Mouse (Mus musculus) cerebellum, adult 2 months (tissue): Measurements from ENCODE around the gene Gpd1l. TPM values are rescaled to one million over a fixed set of nuclear protein-coding genes. Genes with fewer than 3 reads are reported as not detected.

Source experiments
- DNase-seq, 2 experiments: peaks; one replicate each; pipeline ENCODE4 v3.0.0; 2021
- H3K27ac ChIP-seq: fragments of 200-500 bp; 2 replicates; pipeline ENCODE4 v1.5.1; 2012; ENCODE audit warnings: low read length, control low read depth, inconsistent platforms; ENCODE audit not compliant: insufficient read depth
- H3K27me3 ChIP-seq: fragments of 200-500 bp; 2 replicates; pipeline ENCODE4 v1.6.1; 2012; ENCODE audit warnings: inconsistent platforms, mild to moderate bottlenecking, low read length, moderate library complexity; ENCODE audit not compliant: control insufficient read depth, insufficient read depth
- H3K4me1 ChIP-seq: fragments of 200-500 bp; 2 replicates; pipeline ENCODE4 v1.6.1; 2011; ENCODE audit warnings: low read length; ENCODE audit not compliant: control insufficient read depth, insufficient read depth
- H3K4me3 ChIP-seq: fragments of 200-500 bp; replicated peaks from 2 replicates; pipeline ENCODE3; 2011; ENCODE audit warnings: mild to moderate bottlenecking, low read depth, low read length, control low read depth; ENCODE audit not compliant: insufficient read depth
- CTCF ChIP-seq: fragments of 200-500 bp; IDR thresholded peaks from 2 replicates; pipeline ENCODE4 v1.5.1; 2011; ENCODE audit warnings: low read depth, mild to moderate bottlenecking, control low read depth, low read length, moderate library complexity, borderline replicate concordance; ENCODE audit not compliant: insufficient read depth
- POLR2A ChIP-seq: fragments of 200-500 bp; IDR thresholded peaks from 2 replicates; pipeline ENCODE4 v1.6.1; 2011; ENCODE audit warnings: low read length, control low read depth, borderline replicate concordance; ENCODE audit not compliant: insufficient read depth
- WGBS: fragments of 180-500 bp; shearing (Covaris S2); methylation state at CpG from one replicate; pipeline ENCODE4 v1.1.7; 2018; 5-methylcytosine and 5-hydroxymethylcytosine counted together
- polyA plus RNA-seq: library from polyadenylated mRNA; depleted of rRNA; stranded (reverse); fragments of >200 nt; gene quantifications from 2 replicates; pipeline ENCODE4 v1.2.3, GENCODE M21; 2012; rRNA removed

Gpd1l gene
- polyA plus RNA-seq, 1 experiment: 46.8 TPM

DNA sequence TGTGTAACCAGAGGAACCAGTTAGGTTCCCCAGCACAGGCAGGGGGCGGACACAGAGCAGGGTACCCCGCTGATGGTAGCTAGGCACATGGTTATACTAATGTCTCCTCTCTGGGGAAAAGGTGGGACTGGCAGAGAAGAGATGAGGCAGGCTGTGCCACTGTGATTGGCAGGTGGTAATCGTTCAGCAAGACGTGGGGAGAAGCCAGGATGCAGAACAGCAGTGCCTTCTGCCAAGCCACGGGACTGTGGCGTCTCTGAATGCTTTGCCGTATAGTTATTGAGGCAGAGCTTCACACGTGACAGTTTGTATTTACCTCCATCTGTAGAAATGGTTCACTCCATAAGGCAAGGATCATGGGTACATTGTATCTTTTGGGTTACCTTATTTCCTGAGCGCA lies 79.1 kb downstream of the Gpd1l start:
- H3K4me1 ChIP-seq: no peaks in the 10 kb centered on the region
- H3K4me3 ChIP-seq: no peak overlapping the region
- no peak for DNase-seq
- H3K27me3 ChIP-seq: no peaks in the 10 kb centered on the region
- no peak for TF ChIP-seq POLR2A
- no peak for TF ChIP-seq CTCF
- 28% methylated on average over 9 of the region's 9 CpGs for WGBS
- H3K27ac ChIP-seq: no peak overlapping the region

DNA sequence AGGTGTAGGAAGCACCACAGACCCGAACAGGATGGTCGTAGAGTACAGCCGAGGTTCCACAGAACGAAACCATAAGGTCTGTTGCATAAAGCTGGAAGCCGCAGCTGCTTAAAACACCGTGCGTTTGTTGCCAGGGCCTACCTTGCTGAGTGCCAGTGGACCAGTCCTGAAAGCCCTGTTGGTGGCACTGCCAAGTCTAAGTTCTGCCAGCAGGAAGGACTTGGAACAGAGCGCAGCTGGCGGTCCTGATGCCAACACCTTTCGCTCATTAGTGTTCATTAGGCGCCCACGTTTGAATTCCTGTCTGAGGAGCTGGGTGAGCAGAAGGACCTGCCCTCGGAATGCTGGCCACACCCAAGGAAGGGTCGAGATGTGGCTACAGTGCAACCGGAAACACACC lies 80.5 kb downstream of the Gpd1l start:
- H3K27ac ChIP-seq: no peak overlapping the region
- WGBS: 34% methylated on average over 15 of the region's 15 CpGs
- DNase-seq: no peak
- TF ChIP-seq POLR2A (no peak), CTCF (no peak)
- H3K27me3 ChIP-seq: no peaks in the 10 kb centered on the region
- H3K4me1 ChIP-seq: no peaks in the 10 kb centered on the region
- no peak overlapping the region for H3K4me3 ChIP-seq

GRCm38 (mm10) chr9:114851419-114852190 lies 82.2 kb downstream of the Gpd1l start:
- TF ChIP-seq CTCF (no peak), POLR2A (no peak)
- no peak overlapping the region for H3K4me3 ChIP-seq
- no peaks in the 10 kb centered on the region for H3K27me3 ChIP-seq
- DNase-seq: no peak
- no peaks in the 10 kb centered on the region for H3K4me1 ChIP-seq
- no peak overlapping the region for H3K27ac ChIP-seq
- 88% methylated on average over 8 of the region's 8 CpGs for WGBS

Other genes starting within 250 kb of the Gpd1l start
- 64.9 and 67.0 TPM in 2 replicates for gene Dync1li1, start 245.2 kb downstream of the Gpd1l start, polyA plus RNA-seq
- gene Cmtm6, start 202.9 kb downstream of the Gpd1l start, polyA plus RNA-seq: 14.6 and 15.2 TPM in 2 replicates
- gene Cmtm7, start 152.1 kb downstream of the Gpd1l start, polyA plus RNA-seq: 9.4 and 10.5 TPM in 2 replicates
- gene Cmtm8, start 89.8 kb downstream of the Gpd1l start, polyA plus RNA-seq: 4.2 and 4.8 TPM in 2 replicates
- gene Osbpl10, start 44.6 kb upstream of the Gpd1l start, polyA plus RNA-seq: 11.0 and 11.8 TPM in 2 replicates
- 22.3 and 36.4 TPM in 2 replicates for gene Rps27rt, start 48.8 kb upstream of the Gpd1l start, polyA plus RNA-seq